Mouse (Mus musculus) liver, embryonic 18 days (tissue): ENCODE measurements around the gene Gm44. TPM values are rescaled to one million over a fixed set of nuclear protein-coding genes. Genes with fewer than 3 reads are reported as not detected.

Experiments
- polyA plus RNA-seq: library from polyadenylated mRNA; depleted of rRNA; stranded (reverse); fragments of >200 nt; gene quantifications from 2 replicates; pipeline ENCODE4 v1.2.3, GENCODE M21; 2012; rRNA removed

The Gm44 gene
- not detected in 2 replicates for polyA plus RNA-seq

DNA sequence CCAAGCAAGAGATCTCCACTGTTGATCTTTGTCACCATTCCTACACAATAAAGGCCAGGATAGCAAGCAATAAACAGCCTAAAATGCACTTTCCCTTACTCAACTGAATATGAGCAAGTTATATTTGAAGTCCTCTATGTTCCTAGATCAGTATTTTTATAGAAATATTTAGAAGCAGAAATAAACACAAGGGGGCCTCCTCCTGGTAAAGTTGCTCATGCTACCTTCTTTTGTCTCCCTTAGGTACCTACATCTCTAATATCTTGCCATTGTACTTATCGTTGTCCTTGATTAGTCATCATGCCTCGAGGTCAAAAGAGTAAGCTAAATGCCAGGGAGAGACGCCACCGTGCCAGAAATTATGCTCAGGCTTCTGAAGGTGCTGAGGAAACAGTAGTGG is at the start of gene Gm44:
Gm44 (plus strand) TSS at position 301 of the 400 bp plus-strand sequence.

